Mouse (Mus musculus) liver, adult 2 months (tissue): ENCODE measurements around the gene Ube2v1. TPM values are rescaled to one million over a fixed set of nuclear protein-coding genes. Genes with fewer than 3 reads are reported as not detected.
A peak's percentile ranks its signal among the peaks of the same experiment; 100 is the strongest.

ENCODE experiments used
- DNase-seq: peaks from one replicate; pipeline ENCODE4 v3.0.0-alpha.2; 2011; ENCODE audit warnings: low read depth, low spot score; ENCODE audit errors: extremely low read depth
- H3K27ac ChIP-seq: fragments of 200-500 bp; replicated peaks from 2 replicates; pipeline ENCODE4 v1.5.1; 2012; ENCODE audit warnings: low read depth, mild to moderate bottlenecking, control low read depth, inconsistent platforms, low read length; ENCODE audit not compliant: insufficient read depth
- H3K27me3 ChIP-seq: fragments of 200-500 bp; 2 replicates; pipeline ENCODE4 v1.6.1; 2012; ENCODE audit warnings: mild to moderate bottlenecking, moderate library complexity, low read length, inconsistent platforms; ENCODE audit not compliant: control insufficient read depth, insufficient read depth
- H3K36me3 ChIP-seq: fragments of 200-500 bp; 2 replicates; pipeline ENCODE4 v1.6.1; 2012; ENCODE audit warnings: low read length, inconsistent platforms; ENCODE audit not compliant: control insufficient read depth, insufficient read depth
- H3K4me1 ChIP-seq: fragments of 200-500 bp; 2 replicates; pipeline ENCODE4 v1.6.1; 2011; ENCODE audit warnings: low read length; ENCODE audit not compliant: control insufficient read depth, insufficient read depth
- H3K4me3 ChIP-seq: fragments of 200-500 bp; 2 replicates; pipeline ENCODE4 v1.5.1; 2011; ENCODE audit warnings: low read depth, mild to moderate bottlenecking, control low read depth, low read length, moderate library complexity; ENCODE audit not compliant: insufficient read depth
- H3K79me2 ChIP-seq: fragments of 200-500 bp; 2 replicates; pipeline ENCODE4 v1.6.1; 2012; ENCODE audit warnings: inconsistent platforms, mild to moderate bottlenecking, low read length, moderate library complexity; ENCODE audit not compliant: control insufficient read depth, insufficient read depth
- H3K9ac ChIP-seq: fragments of 200-500 bp; 2 replicates; pipeline ENCODE4 v1.6.1; 2012; ENCODE audit warnings: low read depth, mild to moderate bottlenecking, control low read depth, inconsistent platforms, low read length
- CTCF ChIP-seq: fragments of 200-500 bp; IDR thresholded peaks from 2 replicates; pipeline ENCODE4 v1.5.1; 2011; ENCODE audit warnings: low read depth, low read length, control low read depth
- POLR2A ChIP-seq: fragments of 200-500 bp; IDR thresholded peaks from 2 replicates; pipeline ENCODE4 v1.6.1; 2011; ENCODE audit warnings: low read length, control low read depth; ENCODE audit not compliant: insufficient read depth; ENCODE audit errors: extremely low read depth
- WGBS: fragments of 180-500 bp; shearing (Covaris S2); methylation state at CpG from one replicate; pipeline ENCODE4 v1.1.7; 2018; 5-methylcytosine and 5-hydroxymethylcytosine counted together
- polyA plus RNA-seq: library from polyadenylated mRNA; depleted of rRNA; stranded (reverse); fragments of >200 nt; gene quantifications from 2 replicates; pipeline ENCODE4 v1.2.3, GENCODE M21; 2012
- total RNA-seq: library from RNA; depleted of rRNA; stranded (reverse); fragments of >200 nt; gene quantifications from 2 replicates; pipeline ENCODE4 v1.2.3, GENCODE M21; 2014

Gene Ube2v1
- total and polyA plus RNA-seq, 2 experiments = 26.2 to 75.2 TPM

DNA sequence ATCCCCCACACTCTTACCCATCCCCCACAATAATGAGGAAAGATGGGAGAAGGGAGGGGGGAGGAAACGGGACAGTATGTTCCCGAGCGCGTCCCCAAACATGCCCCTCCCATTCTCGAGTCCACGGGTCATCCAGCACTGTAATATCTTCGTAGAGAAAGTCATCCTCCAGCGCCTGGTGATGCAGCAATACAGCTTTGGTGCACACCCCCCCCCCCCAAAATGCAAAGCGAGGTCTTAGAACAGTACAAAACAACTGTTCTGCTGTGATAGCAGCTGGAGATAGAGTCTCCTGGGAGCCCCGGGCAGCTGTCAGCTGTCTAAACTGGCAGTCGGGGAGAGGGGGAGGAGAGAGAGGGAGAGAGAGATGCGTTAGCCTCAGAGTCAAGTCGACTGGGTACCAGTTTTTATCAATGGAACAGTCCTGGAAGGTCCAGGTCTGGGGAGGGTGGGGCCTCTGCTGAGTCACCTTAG, 40.4 kb upstream of the Ube2v1 start:
- Histone ChIP-seq H3K36me3 (no peaks in the 10 kb centered on the region), H3K27me3 (no peaks in the 10 kb centered on the region), H3K4me1 (peaks cover 8% of the 10 kb centered on the region), H3K79me2 (no peaks in the 10 kb centered on the region), H3K27ac (no peak overlapping the region), H3K9ac (no peak overlapping the region), H3K4me3 (no peak overlapping the region)
- DNase-seq = no peak
- no peak for TF ChIP-seq CTCF
- TF ChIP-seq POLR2A = no peak
- WGBS = 42% methylated on average over 13 of the region's 13 CpGs

GRCm38 (mm10) chr2:167671101-167671633, 39.3 kb upstream of the Ube2v1 start:
- Histone ChIP-seq H3K9ac (no peak overlapping the region), H3K4me1 (peaks cover 8% of the 10 kb centered on the region), H3K27me3 (no peaks in the 10 kb centered on the region), H3K27ac (no peak overlapping the region), H3K36me3 (no peaks in the 10 kb centered on the region), H3K79me2 (no peaks in the 10 kb centered on the region), H3K4me3 (no peak overlapping the region)
- TF ChIP-seq CTCF (no peak), POLR2A (no peak)
- WGBS = 62% methylated on average over 5 of the region's 5 CpGs
- peak; percentile 88 for DNase-seq

DNA sequence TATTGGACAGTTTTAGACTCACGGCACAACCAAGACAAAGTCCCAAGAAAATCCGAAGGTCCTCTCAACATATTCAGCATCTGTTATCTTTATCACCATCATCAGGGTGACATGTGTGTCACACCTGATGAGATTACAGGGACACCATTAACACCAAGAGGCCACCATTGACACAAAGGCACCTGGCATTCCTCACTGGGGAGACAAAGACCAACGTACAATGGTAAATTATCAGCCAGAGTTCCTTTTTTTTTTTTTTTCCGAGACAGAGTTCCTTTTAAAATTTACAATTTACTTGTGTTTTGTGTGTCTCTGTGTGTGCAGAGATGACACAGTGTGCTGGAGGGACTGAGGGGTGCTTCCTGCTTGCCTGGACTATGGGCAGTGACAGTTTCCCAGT, 37.5 kb upstream of the Ube2v1 start:
- H3K4me3 ChIP-seq = no peak overlapping the region
- WGBS = 74% methylated on average over 4 of the region's 4 CpGs
- DNase-seq = no peak
- no peaks in the 10 kb centered on the region for H3K79me2 ChIP-seq
- peaks cover 8% of the 10 kb centered on the region for H3K4me1 ChIP-seq
- no peak overlapping the region for H3K27ac ChIP-seq
- H3K9ac ChIP-seq = no peak overlapping the region
- H3K36me3 ChIP-seq = no peaks in the 10 kb centered on the region
- TF ChIP-seq POLR2A (no peak), CTCF (no peak)
- H3K27me3 ChIP-seq = no peaks in the 10 kb centered on the region

- Histone ChIP-seq H3K27me3 (no peaks in the 10 kb centered on the region), H3K4me1 (peaks cover 8% of the 10 kb centered on the region), H3K36me3 (no peaks in the 10 kb centered on the region), H3K27ac (no peak overlapping the region), H3K4me3 (no peak overlapping the region), H3K9ac (no peak overlapping the region), H3K79me2 (no peaks in the 10 kb centered on the region)
- DNase-seq = no peak
- no peak for TF ChIP-seq POLR2A
- TF ChIP-seq CTCF = no peak
- 92% methylated on average over 5 of the region's 5 CpGs for WGBS
These were observed 36.5 kb upstream of the Ube2v1 start for GRCm38 (mm10) chr2:167668426-167668825.

DNA sequence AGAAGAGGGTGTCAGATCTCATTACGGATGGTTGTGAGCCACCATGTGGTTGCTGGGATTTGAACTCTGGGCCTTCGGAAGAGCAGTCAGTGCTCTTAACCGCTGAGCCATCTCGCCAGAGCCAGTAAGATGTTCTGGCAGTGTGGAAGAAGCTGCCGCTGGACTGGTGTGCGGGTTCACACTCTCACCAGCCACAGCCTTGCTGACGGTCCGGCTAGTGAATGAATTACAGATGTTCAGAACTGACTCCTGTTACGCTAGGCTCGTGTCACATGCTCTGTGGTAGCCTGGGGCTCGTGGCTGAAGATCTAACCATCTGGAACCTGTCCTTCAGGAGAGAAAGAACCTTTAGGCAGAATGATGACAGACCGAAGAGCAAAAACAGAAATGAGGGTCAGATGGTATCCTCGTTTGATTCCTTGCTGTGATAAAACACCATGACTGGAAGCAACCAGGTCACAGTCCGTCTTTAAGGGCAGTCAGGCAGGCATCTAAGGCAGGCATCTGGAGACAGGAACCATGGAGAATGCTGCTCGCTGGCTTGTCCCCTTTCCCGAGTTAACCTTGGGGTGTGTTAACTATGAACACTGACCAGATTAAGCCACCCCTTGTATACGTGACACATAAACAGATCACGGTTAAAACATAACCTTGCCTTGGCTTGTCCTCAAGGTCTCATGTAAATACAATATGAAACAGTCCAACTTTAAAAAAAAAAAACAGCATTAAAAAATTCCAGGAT, 34.2 kb upstream of the Ube2v1 start:
- H3K27ac ChIP-seq = no peak overlapping the region
- H3K9ac ChIP-seq = no peak overlapping the region
- H3K36me3 ChIP-seq = no peaks in the 10 kb centered on the region
- WGBS = 81% methylated on average over 18 of the region's 18 CpGs
- DNase-seq = no peak
- no peak for TF ChIP-seq CTCF
- no peak for TF ChIP-seq POLR2A
- no peak overlapping the region for H3K4me3 ChIP-seq
- H3K27me3 ChIP-seq = no peaks in the 10 kb centered on the region
- peaks cover 5% of the 10 kb centered on the region; the same call in 1 of the 2 replicates for H3K4me1 ChIP-seq
- no peaks in the 10 kb centered on the region; the same call in 1 of the 2 replicates for H3K79me2 ChIP-seq

- WGBS = 81% methylated on average over 6 of the region's 6 CpGs
These were observed 30.8 kb upstream of the Ube2v1 start for GRCm38 (mm10) chr2:167662713-167663112.

More at GRCm38 (mm10) chr2:167662713-167663112, 30.8 kb upstream of the Ube2v1 start:
- H3K4me1 ChIP-seq = peaks cover 21% of the 10 kb centered on the region
- no peak for DNase-seq
- no peaks in the 10 kb centered on the region for H3K27me3 ChIP-seq
- no peaks in the 10 kb centered on the region for H3K36me3 ChIP-seq
- H3K79me2 ChIP-seq = peaks cover under 1% of the 10 kb centered on the region; the same call in 1 of the 2 replicates
- H3K27ac ChIP-seq = no peak overlapping the region
- no peak overlapping the region for H3K9ac ChIP-seq
- no peak overlapping the region for H3K4me3 ChIP-seq
- TF ChIP-seq CTCF (no peak), POLR2A (no peak)
